Mouse (Mus musculus) adipocyte (in vitro differentiated cells): ENCODE results near the gene Ninj2.
A peak's percentile ranks its signal among the peaks of the same experiment; 100 is the strongest.

Experiments used
- DNase-seq: peaks from one replicate; pipeline ENCODE4 v3.0.0-alpha.2; 2016; ENCODE audit warnings: low spot score

Ninj2 gene

DNA sequence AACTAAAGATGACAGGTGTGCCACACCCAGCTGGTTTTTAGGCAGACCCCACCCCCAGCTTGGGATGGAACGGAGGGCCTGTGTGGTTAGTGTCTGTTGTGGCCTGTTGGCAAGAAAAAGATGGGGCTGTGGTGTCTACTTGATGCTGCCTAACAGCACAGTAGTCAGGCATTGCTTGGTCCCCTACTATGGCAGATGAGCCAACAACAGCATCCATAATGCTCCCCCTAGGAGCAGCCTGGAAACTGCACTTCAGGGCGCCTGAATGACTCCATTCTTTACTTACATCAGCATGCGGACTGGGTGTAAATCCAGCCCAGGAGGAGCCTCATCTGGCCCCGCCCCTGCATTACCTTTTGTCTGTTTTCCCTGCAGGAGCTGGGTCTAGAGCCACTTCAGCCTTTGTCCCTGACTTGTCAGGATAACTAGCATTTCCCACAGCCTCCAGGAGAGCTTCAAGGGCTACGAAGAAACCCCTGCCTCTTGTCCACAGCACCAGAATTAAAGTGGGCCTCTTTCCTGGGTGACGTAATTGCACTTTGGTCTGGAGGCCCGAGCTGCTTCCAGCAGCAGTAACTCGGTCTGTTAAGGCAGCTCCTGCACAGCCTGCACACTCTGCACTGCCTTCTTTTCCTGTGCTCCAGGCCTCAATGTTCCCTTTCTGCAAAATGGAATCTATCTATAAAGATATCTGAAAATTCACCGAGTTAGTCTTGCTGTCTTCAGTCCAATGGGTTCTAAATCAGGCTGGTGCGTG lies 106.7 kb downstream of the Ninj2 start:
- no peak for DNase-seq

GRCm38 (mm10) chr6:120201956-120202355 lies 108.8 kb downstream of the Ninj2 start:
- DNase-seq = no peak

- no peak for DNase-seq
Observed at GRCm38 (mm10) chr6:120202406-120202805, 109.3 kb downstream of the Ninj2 start.

- no peak for DNase-seq
Observed at GRCm38 (mm10) chr6:120206586-120206985, 113.4 kb downstream of the Ninj2 start.

DNA sequence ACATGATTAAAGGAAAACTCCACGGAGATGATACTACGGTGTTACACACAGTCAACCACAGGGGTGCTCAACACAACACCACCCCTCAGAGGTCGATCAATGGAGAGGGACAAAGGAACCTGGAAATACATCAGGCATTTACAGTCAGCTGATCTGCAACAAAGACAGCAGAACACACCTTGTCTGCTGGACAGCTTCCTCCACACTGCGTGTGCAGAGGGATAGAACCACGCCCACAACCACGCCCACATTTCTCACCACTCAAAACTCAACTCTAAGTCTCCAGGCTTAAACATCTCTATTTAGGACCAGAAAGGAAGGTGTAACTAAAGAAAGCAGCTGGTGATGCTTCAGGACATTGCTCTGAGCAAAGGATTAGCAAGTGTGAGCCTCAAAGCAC lies 118.4 kb downstream of the Ninj2 start:
- DNase-seq = no peak

DNA sequence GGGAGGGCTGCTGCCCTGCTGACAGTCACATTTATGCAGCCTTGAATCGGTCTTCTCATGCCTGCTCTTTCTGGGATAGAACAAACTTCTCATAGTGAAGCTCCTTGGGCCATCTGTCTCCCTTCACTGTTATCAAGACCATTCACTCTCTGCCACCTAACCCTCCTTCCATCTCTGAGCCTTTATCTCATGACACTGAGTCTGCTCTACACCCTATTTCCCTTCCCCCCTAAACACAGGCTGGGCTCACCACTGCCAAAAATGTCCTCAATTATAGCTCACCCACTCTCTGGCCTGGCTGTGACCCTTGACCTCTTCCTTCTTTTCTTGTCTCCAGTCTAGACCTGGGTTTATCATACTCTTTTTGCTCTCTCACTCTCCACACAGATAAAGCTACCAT lies 123.6 kb downstream of the Ninj2 start:
- no peak for DNase-seq

DNA sequence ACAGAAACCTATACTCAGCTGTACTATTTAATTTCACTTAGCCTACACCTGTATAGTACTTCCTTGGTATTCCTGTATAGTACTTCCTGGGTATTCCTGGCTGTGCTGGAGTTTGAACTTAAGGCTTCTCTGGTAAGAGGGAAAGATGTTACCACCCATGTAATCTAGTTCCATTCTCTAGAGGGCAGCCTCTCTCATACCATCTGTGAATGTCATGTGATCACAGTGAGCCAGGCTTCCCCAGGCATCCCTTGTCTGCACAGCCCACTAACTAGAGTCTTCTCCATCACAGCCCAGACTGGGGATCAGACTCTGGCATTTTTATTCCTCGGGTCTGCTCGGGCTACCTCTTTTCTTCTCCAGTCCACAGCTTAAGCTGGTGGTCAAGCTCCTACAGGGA lies 126.1 kb downstream of the Ninj2 start:
- DNase-seq = no peak

DNA sequence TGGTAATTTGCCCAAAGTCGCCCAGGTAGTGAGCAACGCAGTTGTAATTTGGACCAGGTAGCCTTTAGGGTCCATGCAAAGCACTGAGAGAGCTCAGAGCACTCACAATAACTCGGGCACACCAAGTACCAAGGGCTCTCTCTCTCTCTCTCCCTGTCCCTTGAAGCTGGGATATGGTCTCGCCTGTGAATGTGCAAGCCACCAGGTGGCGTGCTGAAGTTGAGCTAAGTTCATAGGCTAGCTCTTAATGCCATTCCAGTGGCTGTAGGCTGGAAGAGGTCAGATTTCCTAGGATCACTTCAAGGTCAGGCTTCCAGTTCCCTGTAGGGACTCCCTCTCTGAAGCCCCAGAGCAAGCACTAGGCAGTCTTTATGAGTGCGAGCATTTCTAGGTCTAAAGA lies 129.5 kb downstream of the Ninj2 start:
- peak; percentile 51 for DNase-seq

GRCm38 (mm10) chr6:120225355-120225754 lies 132.2 kb downstream of the Ninj2 start:
- DNase-seq = peak; percentile 24

GRCm38 (mm10) chr6:120227068-120227467 lies 133.9 kb downstream of the Ninj2 start:
- no peak for DNase-seq

DNA sequence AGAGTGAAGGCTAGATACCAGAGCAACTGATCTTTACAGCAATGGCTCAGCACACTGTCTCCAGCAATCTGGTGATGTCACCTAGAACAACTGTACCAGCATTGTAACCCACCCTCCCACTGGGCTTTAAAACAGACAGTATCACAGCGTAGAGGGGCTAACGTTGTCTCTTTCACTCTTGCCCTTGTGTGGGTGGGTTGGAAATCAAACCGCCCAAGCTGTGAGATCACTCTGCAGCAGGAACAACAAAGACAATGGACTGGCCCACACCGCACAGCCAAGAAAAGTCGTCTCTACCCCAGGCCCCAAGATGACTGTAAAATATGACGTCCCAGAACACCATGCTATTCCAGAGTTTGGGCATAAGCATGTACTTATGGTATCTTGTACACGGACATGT lies 136.7 kb downstream of the Ninj2 start:
- no peak for DNase-seq

- DNase-seq = no peak
Observed at GRCm38 (mm10) chr6:120230441-120230840, 137.3 kb downstream of the Ninj2 start.

DNA sequence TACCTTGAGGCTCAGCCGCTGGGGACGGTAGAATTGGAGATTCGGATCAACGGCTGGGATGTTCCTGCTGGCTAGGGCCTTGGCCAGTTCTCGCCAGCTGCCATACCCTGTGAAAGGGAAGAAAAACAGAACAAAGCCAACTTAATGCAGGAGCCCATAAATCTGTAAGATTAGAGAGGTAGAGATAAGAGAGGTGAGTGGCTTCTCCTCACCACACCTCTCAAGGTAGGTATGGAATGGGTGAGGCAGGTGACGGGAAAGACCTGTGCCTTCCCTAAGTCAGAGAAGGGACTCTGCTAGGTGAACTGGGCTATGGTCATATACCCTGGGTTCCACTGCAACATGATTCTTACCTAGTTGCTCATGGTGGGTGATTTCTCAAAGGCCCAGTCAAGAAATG lies 139.7 kb downstream of the Ninj2 start:
- no peak for DNase-seq

DNA sequence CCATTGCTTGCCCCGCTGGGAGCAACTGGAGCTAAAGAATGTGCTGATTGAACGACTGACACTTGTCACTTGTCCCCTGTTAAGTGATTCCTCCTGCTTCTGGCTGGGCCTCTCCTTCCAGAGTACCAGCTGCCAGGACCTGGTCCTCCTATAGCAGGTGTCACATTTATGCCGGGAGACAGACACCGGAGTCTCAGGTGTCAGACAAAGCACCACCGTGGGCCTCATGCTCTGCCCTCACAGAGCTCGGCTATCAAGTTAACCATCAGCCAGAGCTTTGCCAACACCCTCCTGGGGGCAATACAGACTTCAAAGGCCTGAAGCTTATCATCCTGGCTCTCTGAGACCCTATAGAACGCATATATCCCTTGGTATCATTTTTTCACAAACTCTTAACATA lies 142.7 kb downstream of the Ninj2 start:
- DNase-seq = no peak

GRCm38 (mm10) chr6:120240461-120240860 lies 147.3 kb downstream of the Ninj2 start:
- DNase-seq = no peak

GRCm38 (mm10) chr6:120241453-120241852 lies 148.3 kb downstream of the Ninj2 start:
- DNase-seq = no peak

DNA sequence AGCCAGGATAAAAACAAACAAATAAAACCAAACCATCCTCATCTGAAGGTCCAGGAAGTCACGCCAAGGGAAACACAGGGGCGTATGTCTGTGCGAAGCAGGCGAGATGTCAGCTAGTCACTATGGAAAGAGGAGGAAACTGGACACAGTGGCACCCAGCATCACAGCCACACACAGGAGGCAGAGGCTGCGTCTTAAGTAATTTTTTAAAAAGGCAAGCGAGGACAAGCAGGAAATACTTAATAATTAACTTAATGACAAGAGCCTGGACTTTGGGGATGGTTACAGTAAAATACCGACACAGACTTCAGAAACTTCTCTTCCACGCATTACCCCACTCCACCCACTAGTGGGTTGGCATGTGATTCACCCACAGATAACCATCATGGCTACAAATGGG lies 149.4 kb downstream of the Ninj2 start:
- no peak for DNase-seq

DNA sequence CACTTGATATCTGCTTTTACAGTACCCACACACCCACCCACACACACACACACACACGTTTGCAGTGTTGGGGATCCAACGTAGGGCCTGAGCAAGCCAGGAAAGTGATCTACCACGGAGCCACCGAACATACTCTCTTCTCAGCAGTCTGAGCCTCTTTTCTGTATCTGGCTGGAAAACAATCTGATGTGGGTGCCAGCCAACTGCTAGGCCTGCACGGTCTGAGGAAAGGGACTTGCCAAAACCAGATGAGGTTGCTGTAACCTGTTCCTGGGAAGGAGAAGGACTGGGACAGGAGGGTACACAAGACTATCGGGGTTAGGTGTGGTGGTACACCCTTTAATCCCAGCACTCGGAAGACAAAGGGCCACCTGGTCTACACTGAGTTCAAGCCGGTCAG lies 150.1 kb downstream of the Ninj2 start:
- peak; percentile 50 for DNase-seq

DNA sequence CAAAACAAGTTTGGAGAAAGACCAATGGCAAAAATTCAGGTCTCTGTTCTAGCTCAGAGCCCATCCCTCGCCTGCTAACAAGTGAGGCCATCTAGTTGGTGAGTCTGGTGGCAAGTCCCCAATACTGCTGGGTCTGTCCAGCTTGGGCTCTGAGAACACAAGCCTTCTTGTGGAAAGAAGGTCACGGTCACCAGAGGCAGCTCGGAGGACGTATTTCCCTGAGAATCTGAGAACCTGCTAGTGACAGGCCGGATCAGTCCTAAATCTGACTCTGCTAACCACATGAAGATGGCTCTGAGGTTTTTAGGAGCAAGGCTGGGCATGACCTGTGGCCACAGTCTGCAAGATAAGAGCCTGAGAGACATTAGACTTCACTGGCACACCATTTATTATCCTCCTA lies 153.5 kb downstream of the Ninj2 start:
- no peak for DNase-seq

DNA sequence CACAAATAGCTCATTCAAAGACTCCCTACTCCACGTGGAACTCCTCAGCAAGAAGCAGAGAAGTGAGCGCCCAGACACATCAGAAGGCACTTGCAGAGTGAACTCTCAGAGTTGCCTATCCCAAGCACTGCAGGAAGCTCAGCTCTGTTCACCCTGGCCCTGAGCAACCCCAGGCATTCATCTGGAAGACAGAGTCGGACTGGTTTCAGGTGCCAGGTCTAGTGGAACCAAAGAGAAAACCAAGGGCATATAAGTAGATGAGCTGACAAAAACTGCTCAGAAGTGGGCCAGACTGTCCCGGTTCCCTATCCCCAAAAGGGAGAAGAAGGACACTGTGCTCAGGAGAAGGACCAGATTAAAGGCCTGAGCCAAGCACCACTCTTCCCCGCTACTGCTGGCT lies 156.7 kb downstream of the Ninj2 start:
- no peak for DNase-seq
